Mouse (Mus musculus): ENCODE measurements around the gene Higd1a.

DNA sequence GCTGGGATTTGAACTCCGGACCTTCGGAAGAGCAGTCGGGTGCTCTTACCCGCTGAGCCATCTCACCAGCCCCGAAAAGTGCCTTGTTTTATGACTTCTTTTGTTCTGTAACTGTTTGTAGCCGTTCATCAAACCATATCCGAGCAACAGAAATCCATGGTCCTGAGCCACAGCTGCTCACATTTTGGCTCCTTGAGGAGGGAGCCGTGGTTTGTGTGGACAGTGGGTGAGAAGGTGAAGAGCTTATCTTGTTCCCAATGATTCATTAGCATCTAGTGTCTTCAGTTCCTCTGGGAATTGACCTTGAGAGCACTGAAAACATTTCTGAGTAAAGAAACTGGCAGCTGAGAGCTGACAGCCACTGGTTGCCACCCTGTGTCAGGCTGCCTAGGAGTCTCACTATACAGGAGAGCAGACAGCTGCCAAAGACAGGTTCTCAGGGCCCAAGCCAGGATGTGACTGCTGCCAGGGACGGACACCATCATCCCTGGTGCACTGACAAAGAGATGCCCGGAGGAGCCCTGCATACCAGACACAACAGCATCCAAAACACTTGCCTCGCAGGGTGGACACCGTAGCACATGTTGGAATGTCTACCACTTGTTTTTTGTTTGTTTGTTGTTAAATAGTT lies 34.0 kb upstream of the Higd1a start:
- TF ChIP-seq CTCF (IDR thresholded peaks at IDR 0.05; ENCODE audit: control insufficient read depth, insufficient read depth, low read length) = no peak
- no peak for TF ChIP-seq POLR2A (IDR thresholded peaks at IDR 0.05; ENCODE audit: borderline replicate concordance, control insufficient read depth, low read depth, low read length)

Data from bone marrow, adult 2 months (tissue).